Mouse (Mus musculus): ENCODE data around the gene Tmem267. TPM values are rescaled to one million over a fixed set of nuclear protein-coding genes. Genes with fewer than 3 reads are reported as not detected.
A peak's percentile ranks its signal among the peaks of the same experiment; 100 is the strongest.
"Not testable (repeated sequence)": the region's sequence is repeated elsewhere in the genome, so short reads cannot be mapped to it uniquely, and the experiment has no call there.

Tmem267 gene
- polyA plus RNA-seq, 1 experiment from 2014 or later, result 1.4 TPM

GRCm38 (mm10) chr13:119494938-119495337 lies 7.1 kb downstream of the Tmem267 start:
- H3K27me3 ChIP-seq; H3K9ac ChIP-seq; H3K4me2 ChIP-seq; H3K4me1 ChIP-seq; H3K4me3 ChIP-seq; ATAC-seq (ENCODE audit: borderline replicate concordance, extremely low read depth, low FRiP score, low TSS enrichment); H3K36me3 ChIP-seq; H3K27ac ChIP-seq: not testable (repeated sequence)
- WGBS, result 95% methylated on average over 13 of the region's 22 CpGs
- H3K9me3 ChIP-seq, result peaks cover 18% of the 10 kb centered on the region; the same call in 1 of the 2 replicates

- H3K36me3 ChIP-seq, H3K4me1 ChIP-seq, H3K4me3 ChIP-seq, H3K4me2 ChIP-seq, H3K27ac ChIP-seq, H3K9ac ChIP-seq, H3K27me3 ChIP-seq: not testable (repeated sequence)
- ATAC-seq (ENCODE audit: borderline replicate concordance, extremely low read depth, low FRiP score, low TSS enrichment), result peak; percentile 92
- WGBS, result 72% methylated on average over 16 of the region's 16 CpGs
- H3K9me3 ChIP-seq, result peaks cover 16% of the 10 kb centered on the region
These were observed 108.7 kb downstream of the Tmem267 start for GRCm38 (mm10) chr13:119596321-119597211.

- not testable (repeated sequence) for H3K36me3 ChIP-seq
These were observed 110.6 kb downstream of the Tmem267 start for GRCm38 (mm10) chr13:119598466-119598865.

GRCm38 (mm10) chr13:119599066-119599465 lies 111.2 kb downstream of the Tmem267 start:
- not testable (repeated sequence) for H3K27me3 ChIP-seq; H3K4me3 ChIP-seq; ATAC-seq (ENCODE audit: borderline replicate concordance, extremely low read depth, low FRiP score, low TSS enrichment); H3K4me2 ChIP-seq; H3K9ac ChIP-seq; H3K27ac ChIP-seq; H3K4me1 ChIP-seq; H3K36me3 ChIP-seq
- WGBS, result 74% methylated on average over 12 of the region's 12 CpGs
- H3K9me3 ChIP-seq, result peaks cover 23% of the 10 kb centered on the region

More at GRCm38 (mm10) chr13:119598466-119598865, 110.6 kb downstream of the Tmem267 start:
- H3K4me3 ChIP-seq; H3K9ac ChIP-seq; ATAC-seq (ENCODE audit: borderline replicate concordance, extremely low read depth, low FRiP score, low TSS enrichment); H3K4me2 ChIP-seq; H3K27ac ChIP-seq; H3K27me3 ChIP-seq; H3K4me1 ChIP-seq: not testable (repeated sequence)
- H3K9me3 ChIP-seq, result peaks cover 19% of the 10 kb centered on the region

- not testable (repeated sequence) for H3K27ac ChIP-seq; H3K36me3 ChIP-seq; H3K9ac ChIP-seq; H3K27me3 ChIP-seq; H3K4me1 ChIP-seq; H3K4me3 ChIP-seq; H3K4me2 ChIP-seq; ATAC-seq (ENCODE audit: borderline replicate concordance, extremely low read depth, low FRiP score, low TSS enrichment)
- H3K9me3 ChIP-seq, result peaks cover 23% of the 10 kb centered on the region
- 64% methylated on average over 2 of the region's 2 CpGs for WGBS
These were observed 111.7 kb downstream of the Tmem267 start for GRCm38 (mm10) chr13:119599498-119599897.

GRCm38 (mm10) chr13:119600166-119600565 lies 112.3 kb downstream of the Tmem267 start:
- H3K4me3 ChIP-seq; ATAC-seq (ENCODE audit: borderline replicate concordance, extremely low read depth, low FRiP score, low TSS enrichment); H3K4me1 ChIP-seq: not testable (repeated sequence)

GRCm38 (mm10) chr13:119602688-119603331 lies 115.0 kb downstream of the Tmem267 start:
- H3K27ac ChIP-seq; H3K4me2 ChIP-seq; H3K4me3 ChIP-seq; H3K36me3 ChIP-seq; H3K27me3 ChIP-seq; H3K4me1 ChIP-seq; H3K9ac ChIP-seq; ATAC-seq (ENCODE audit: borderline replicate concordance, extremely low read depth, low FRiP score, low TSS enrichment): not testable (repeated sequence)
- peaks cover 13% of the 10 kb centered on the region for H3K9me3 ChIP-seq
- WGBS, result 58% methylated on average over 13 of the region's 13 CpGs

More at GRCm38 (mm10) chr13:119600166-119600565, 112.3 kb downstream of the Tmem267 start:
- H3K27ac ChIP-seq, H3K27me3 ChIP-seq, H3K4me2 ChIP-seq, H3K36me3 ChIP-seq, H3K9ac ChIP-seq: not testable (repeated sequence)
- H3K9me3 ChIP-seq, result peaks cover 23% of the 10 kb centered on the region

- WGBS, result 92% methylated on average over 8 of the region's 8 CpGs
- 0 out of 2 replicates have a peak, but pooled peaks have one; percentile 10 for ATAC-seq (ENCODE audit: borderline replicate concordance, extremely low read depth, low FRiP score, low TSS enrichment)
- not testable (repeated sequence) for H3K4me1 ChIP-seq, H3K4me3 ChIP-seq, H3K27me3 ChIP-seq, H3K9me3 ChIP-seq, H3K4me2 ChIP-seq, H3K36me3 ChIP-seq, H3K27ac ChIP-seq, H3K9ac ChIP-seq
These were observed 116.1 kb downstream of the Tmem267 start for GRCm38 (mm10) chr13:119603890-119604289.

- not testable (repeated sequence) for H3K27ac ChIP-seq; H3K4me2 ChIP-seq; H3K4me1 ChIP-seq; ATAC-seq (ENCODE audit: borderline replicate concordance, extremely low read depth, low FRiP score, low TSS enrichment); H3K9ac ChIP-seq; H3K36me3 ChIP-seq; H3K4me3 ChIP-seq; H3K9me3 ChIP-seq; H3K27me3 ChIP-seq
- 87% methylated on average over 8 of the region's 9 CpGs for WGBS
These were observed 116.5 kb downstream of the Tmem267 start for GRCm38 (mm10) chr13:119604322-119604721.

GRCm38 (mm10) chr13:119618841-119619240 lies 131.0 kb downstream of the Tmem267 start:
- no peak for ATAC-seq (ENCODE audit: borderline replicate concordance, extremely low read depth, low FRiP score, low TSS enrichment)
- no peak overlapping the region for H3K4me2 ChIP-seq
- no peaks in the 10 kb centered on the region for H3K4me1 ChIP-seq
- no peaks in the 10 kb centered on the region for H3K9me3 ChIP-seq
- no peaks in the 10 kb centered on the region for H3K36me3 ChIP-seq
- no peak overlapping the region for H3K9ac ChIP-seq
- H3K27me3 ChIP-seq, result no peaks in the 10 kb centered on the region
- no peak overlapping the region for H3K4me3 ChIP-seq
- H3K27ac ChIP-seq, result no peak overlapping the region
- 93% methylated on average over 3 of the region's 3 CpGs for WGBS

GRCm38 (mm10) chr13:119619735-119620134 lies 131.9 kb downstream of the Tmem267 start:
- H3K4me3 ChIP-seq, result no peak overlapping the region

GRCm38 (mm10) chr13:119623634-119624033 lies 135.8 kb downstream of the Tmem267 start, which contains the start of gene Ccl28:
Gene Ccl28 (plus strand): TSS chr13:119623819.
- Histone ChIP-seq H3K4me3 (no peak within 1 kb of the TSS), H3K9me3 (no peaks in the 10 kb centered on the region), H3K9ac (no peak within 1 kb of the TSS), H3K4me2 (no peak within 1 kb of the TSS), H3K4me1 (no peaks in the 10 kb centered on the region), H3K36me3 (no peaks in the 10 kb centered on the region), H3K27ac (no peak within 1 kb of the TSS), H3K27me3 (no peaks in the 10 kb centered on the region)
- 75% methylated on average over 6 of the region's 6 CpGs for WGBS
- ATAC-seq (ENCODE audit: borderline replicate concordance, extremely low read depth, low FRiP score, low TSS enrichment), result no peak

More at GRCm38 (mm10) chr13:119619735-119620134, 131.9 kb downstream of the Tmem267 start:
- WGBS, result 73% methylated on average over 3 of the region's 3 CpGs
- Histone ChIP-seq H3K9me3 (no peaks in the 10 kb centered on the region), H3K9ac (no peak overlapping the region), H3K4me1 (no peaks in the 10 kb centered on the region), H3K36me3 (no peaks in the 10 kb centered on the region), H3K27me3 (no peaks in the 10 kb centered on the region), H3K4me2 (no peak overlapping the region), H3K27ac (no peak overlapping the region)
- ATAC-seq (ENCODE audit: borderline replicate concordance, extremely low read depth, low FRiP score, low TSS enrichment), result no peak

Measured in lung, embryonic 15.5 days (tissue).